Mouse (Mus musculus) CH12.LX (cell line): Measurements from ENCODE around the gene Amhr2.

ENCODE experiments used
- CTCF ChIP-seq, 2 experiments: IDR thresholded peaks in 1 of 2; conservative IDR thresholded peaks in 1 of 2; 2 replicates each; pipeline ENCODE4 v1.5.1; 2011 to 2012; ENCODE audit warnings: low read depth in 2 of 2, low read length in 2 of 2, improper control_type of control experiment in 1 of 2, inconsistent platforms in 1 of 2, mild to moderate bottlenecking in 1 of 2, moderate library complexity in 1 of 2
- ELF1 ChIP-seq: IDR thresholded peaks from 2 replicates; pipeline ENCODE4 v1.6.1; 2014; ENCODE audit warnings: low read depth, mild to moderate bottlenecking, inconsistent platforms, low read length, improper control_type of control experiment
- EP300 ChIP-seq: IDR thresholded peaks from 2 replicates; pipeline ENCODE4 v1.6.1; 2011; ENCODE audit warnings: low read length, improper control_type of control experiment
- GABPA ChIP-seq: IDR thresholded peaks from 2 replicates; pipeline ENCODE4 v1.6.1; 2012; ENCODE audit warnings: low read depth, low read length, improper control_type of control experiment, inconsistent platforms; ENCODE audit not compliant: insufficient replicate concordance
- JUND ChIP-seq: conservative IDR thresholded peaks from 2 replicates; pipeline ENCODE4 v1.6.1; 2011; ENCODE audit warnings: low read depth, low read length, improper control_type of control experiment
- MAFK ChIP-seq: IDR thresholded peaks from 2 replicates; pipeline ENCODE4 v1.6.1; 2011; ENCODE audit warnings: low read length, improper control_type of control experiment; ENCODE audit not compliant: insufficient replicate concordance
- MAX ChIP-seq: IDR thresholded peaks from 2 replicates; pipeline ENCODE4 v1.6.1; 2011; ENCODE audit warnings: low read length, improper control_type of control experiment
- MAZ ChIP-seq: IDR thresholded peaks from 2 replicates; pipeline ENCODE4 v1.6.1; 2012; ENCODE audit warnings: low read depth, mild to moderate bottlenecking, inconsistent platforms, low read length, improper control_type of control experiment, moderate library complexity
- NRF1 ChIP-seq: IDR thresholded peaks from 2 replicates; pipeline ENCODE4 v1.6.1; 2014; ENCODE audit warnings: low read depth, mild to moderate bottlenecking, inconsistent platforms, low read length, improper control_type of control experiment, moderate library complexity
- POLR2A ChIP-seq: IDR thresholded peaks from 2 replicates; pipeline ENCODE4 v1.6.1; 2011; ENCODE audit warnings: low read depth, mild to moderate bottlenecking, improper control_type of control experiment, low read length
- RCOR1 ChIP-seq: conservative IDR thresholded peaks from 2 replicates; pipeline ENCODE4 v1.6.1; 2012; ENCODE audit warnings: low read depth, mild to moderate bottlenecking, inconsistent platforms, low read length, improper control_type of control experiment
- TBP ChIP-seq: conservative IDR thresholded peaks from 2 replicates; pipeline ENCODE4 v1.6.1; 2011; ENCODE audit warnings: low read depth, low read length, improper control_type of control experiment
- USF2 ChIP-seq: conservative IDR thresholded peaks from 2 replicates; pipeline ENCODE4 v1.6.1; 2011; ENCODE audit warnings: low read depth, low read length, improper control_type of control experiment

GRCm38 (mm10) chr15:102498322-102498721, 53.2 kb downstream of the Amhr2 start:
- TF ChIP-seq MAFK: no peak
- TF ChIP-seq POLR2A: no peak
- TF ChIP-seq EP300: no peak
- no peak for TF ChIP-seq CTCF (conservative IDR thresholded peaks at IDR 0.05 in 1 of 2, IDR thresholded peaks at IDR 0.05 in 1 of 2; ENCODE audit: low read depth in 2 of 2, low read length in 2 of 2)
- no peak for TF ChIP-seq USF2
- TF ChIP-seq NRF1: no peak
- no peak for TF ChIP-seq RCOR1
- TF ChIP-seq ELF1: no peak
- no peak for TF ChIP-seq JUND
- no peak for TF ChIP-seq GABPA
- TF ChIP-seq MAX: no peak
- TF ChIP-seq MAZ: no peak
- TF ChIP-seq TBP: no peak
